Mouse (Mus musculus) brain, embryonic 18.5 days (tissue): Measurements from ENCODE around the gene Cracr2b.

Source experiments
- DNase-seq: peaks from one replicate; pipeline ENCODE4 v3.0.0-alpha.2; 2012; ENCODE audit warnings: low read depth, low spot score

Gene Cracr2b

DNA sequence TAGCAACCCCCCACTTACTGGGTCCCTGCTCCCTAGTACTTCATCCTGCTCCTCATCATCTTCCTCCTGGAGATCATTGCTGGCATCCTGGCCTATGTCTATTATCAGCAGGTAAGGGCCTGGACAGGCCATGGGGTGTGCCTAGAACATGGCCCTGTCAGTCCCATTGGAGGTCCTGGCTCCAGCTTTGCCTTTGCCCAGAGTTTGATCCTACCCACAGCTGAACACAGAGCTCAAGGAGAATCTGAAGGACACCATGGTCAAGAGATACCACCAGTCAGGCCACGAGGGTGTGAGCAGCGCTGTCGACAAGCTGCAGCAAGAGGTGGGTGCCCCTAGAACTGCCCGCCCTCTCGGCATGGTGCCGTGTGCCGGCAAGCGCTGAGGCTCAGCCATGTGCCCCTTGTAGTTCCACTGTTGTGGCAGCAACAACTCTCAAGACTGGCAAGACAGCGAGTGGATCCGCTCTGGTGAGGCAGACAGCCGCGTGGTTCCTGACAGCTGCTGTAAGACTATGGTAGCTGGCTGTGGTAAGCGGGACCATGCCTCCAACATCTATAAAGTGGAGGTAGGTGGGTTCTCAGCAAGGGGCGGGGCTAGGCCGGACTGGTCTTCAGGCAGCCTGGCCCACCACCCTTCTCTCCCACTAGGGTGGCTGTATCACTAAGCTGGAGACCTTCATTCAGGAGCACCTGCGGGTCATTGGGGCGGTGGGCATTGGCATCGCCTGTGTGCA is 9.2 kb downstream of the Cracr2b start:
- DNase-seq: no peak

DNA sequence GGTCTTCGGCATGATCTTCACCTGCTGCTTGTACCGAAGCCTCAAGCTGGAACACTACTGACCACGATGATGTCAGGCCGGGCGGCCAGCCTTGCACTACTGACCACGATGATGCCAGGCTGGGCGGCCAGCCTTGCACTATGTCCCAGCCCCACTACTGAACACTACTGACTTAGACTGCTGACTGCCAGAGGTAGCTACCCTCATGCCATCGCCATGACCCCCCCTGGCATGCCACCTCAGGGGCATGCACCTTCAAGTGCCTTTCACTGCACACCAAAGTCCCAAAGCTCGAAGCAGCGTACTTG is 9.7 kb downstream of the Cracr2b start:
- no peak for DNase-seq

DNA sequence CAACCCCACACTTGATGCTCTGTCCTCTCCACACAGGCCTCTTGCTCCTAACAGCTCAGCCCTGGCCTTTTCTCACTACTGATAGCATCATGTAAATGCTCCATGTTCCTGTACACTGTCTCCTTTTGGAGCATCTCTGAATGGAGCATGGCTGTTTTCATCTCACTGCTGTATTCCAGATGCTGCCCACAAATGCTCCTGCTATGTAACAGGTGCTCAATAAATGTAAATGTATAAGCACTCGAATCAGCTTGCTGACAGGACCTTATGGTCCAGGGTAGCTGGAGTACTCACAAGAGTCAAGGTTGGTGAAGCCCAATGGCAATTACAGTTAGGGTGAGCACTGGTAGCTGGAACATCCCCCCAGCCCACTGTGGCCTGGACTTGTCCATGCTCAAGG is 10.3 kb downstream of the Cracr2b start:
- no peak for DNase-seq

DNA sequence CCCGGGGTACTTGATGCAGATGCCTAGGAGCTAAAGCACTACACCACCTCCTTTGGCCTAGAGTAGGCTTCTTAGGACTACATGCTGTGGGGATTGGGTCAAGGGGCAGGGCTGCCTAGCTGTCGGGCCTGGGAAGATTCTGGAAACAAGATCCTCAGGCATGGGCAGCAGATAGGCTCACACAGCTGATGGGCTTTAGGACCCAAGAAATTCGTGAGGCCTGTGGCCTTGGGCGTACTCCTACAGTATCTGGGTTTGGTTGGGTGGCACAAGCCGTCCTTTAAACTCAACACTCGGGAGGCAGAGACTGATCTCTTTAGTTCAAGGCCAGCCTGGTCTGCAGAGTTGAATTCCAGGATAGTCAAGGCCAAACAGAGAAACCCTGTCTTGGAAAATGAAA is 11.3 kb downstream of the Cracr2b start:
- no peak for DNase-seq

DNA sequence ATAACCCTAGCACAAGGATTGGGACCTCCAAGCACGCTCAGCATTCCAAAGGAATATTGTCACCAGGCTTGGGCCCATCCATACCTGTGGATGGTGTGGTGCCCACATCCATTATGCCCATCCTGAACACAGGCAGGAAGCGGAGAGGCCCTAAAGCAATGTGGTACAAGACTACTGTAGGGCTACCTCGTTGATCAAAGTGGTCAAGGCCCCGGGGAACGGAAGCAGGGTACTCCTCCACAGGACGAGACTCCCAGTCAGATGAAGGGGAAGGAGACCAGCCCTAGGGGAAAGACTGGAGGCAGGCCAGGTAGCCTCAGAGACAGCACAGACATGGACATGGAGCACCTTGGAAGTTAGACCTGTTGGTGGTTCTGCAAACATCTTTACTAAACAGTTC is 11.9 kb downstream of the Cracr2b start:
- no peak for DNase-seq

DNA sequence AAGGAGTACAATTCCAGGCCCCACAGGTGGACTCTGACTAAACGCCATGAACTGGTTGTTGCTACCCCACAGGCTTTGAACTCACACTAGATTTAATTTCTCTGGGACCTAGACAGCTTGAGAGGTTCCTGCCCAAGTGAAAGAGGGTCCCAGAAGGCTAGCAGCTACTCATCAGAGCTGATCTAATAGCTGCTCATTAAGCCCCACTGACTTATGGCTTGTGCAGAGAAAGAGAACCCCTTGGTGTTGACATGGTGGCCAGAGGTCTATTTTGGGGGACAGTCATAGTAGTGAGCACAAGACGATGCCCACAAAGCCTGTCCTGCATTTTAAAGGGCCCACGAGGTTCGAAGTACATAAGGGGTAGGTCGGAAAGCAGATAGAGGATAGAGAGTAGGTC is 13.3 kb downstream of the Cracr2b start:
- no peak for DNase-seq

DNA sequence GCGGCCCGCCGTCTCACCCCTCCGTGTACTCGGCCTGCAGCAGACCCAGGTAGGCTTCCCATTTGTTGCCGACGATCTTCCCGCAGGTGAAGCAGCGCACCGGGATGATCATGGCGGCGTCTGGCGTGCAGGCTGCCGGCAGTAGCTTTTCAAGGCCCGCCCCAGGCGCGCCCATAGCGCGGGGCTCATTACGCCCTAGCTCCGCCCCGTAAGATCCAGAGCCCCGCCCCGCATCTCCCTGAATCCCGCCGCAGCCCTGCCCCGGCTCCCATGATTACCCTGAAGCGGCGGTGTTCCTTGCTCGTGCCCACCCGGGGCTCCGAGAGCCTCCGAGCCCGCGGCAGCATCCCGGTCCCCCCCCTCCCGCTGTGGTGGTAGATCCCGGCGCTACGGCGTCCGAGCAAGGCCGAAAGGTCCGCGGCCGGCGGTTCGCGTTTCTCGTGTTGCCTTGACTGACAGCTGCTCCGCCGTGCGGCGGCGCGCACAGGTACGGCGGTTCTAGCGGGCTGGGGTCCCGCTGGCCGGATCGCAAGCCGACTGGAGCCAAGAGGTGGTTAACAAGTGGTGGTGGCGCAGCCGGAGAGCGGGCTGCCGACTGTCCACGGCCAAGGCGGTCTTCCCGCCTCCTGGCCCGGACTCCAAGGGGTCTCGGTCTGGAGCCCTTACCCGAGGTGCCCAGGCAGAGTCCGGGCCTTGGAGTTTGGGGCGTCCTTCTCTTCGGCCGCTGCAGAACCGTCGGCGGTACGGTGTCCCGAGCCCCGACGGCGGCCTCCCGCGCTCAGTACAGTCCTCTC is 14.3 kb downstream of the Cracr2b start, which contains the start of the genes Polr2l and Tspan4:
TSS of gene Polr2l (minus strand) at position 122 of the 794 bp plus-strand sequence.
TSS of gene Tspan4 (plus strand) at position 230 of the 794 bp plus-strand sequence.
- peak; percentile 71 for DNase-seq

DNA sequence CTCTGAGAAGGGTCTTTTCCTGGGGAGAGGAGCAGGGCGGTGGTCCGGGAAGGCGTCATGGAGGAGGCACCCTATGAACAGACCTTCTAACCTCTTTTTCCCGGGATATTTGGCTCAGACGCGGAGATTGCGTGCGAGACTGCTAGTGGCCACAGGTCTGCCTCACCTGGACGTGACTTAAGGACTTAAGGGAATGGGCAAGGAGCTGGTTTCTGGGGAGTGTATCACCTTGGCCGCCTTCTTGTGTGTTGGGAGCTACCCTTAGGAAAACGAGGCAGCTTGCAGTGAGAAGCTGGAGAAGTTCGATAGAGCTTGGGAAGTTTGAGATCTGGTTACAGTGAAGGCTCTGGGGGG is 14.9 kb downstream of the Cracr2b start:
- no peak for DNase-seq

DNA sequence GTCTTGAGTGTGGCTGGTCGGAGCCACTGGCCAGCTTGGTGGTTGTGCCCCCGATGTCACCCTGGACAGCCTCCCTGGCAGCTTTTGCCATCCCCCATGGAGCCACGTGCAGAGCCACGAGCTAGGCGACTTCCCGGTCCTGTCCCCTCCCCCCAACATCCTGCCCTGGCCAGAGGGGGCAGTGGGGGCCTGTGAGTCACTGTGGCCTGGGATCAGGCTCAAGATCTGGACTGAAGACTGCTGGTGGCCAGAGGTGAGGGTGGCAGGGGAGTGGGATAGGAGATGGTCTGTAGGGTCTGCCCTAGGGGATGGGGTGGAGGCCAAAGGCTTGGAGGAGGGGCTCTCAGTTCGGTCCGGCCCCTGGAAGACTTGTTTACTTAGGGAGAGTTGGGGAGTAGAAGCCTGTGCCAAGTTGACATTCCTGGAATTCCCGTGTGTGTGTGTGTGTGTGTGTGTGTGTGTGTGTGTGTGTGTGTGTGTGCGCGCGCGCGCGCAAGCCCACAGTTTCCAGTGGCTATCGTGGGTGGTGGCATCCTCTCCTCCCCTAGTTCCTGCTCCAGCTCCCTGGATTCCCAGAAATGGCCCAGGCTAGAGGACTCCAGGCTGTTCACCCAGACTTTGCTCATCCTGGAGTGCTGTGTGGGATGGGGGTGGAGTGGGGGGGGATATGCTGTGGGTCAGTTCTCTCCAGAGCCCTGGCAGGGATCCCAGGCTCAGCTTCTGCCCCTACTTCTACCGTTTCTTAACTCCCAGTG is 15.5 kb downstream of the Cracr2b start:
- no peak for DNase-seq

DNA sequence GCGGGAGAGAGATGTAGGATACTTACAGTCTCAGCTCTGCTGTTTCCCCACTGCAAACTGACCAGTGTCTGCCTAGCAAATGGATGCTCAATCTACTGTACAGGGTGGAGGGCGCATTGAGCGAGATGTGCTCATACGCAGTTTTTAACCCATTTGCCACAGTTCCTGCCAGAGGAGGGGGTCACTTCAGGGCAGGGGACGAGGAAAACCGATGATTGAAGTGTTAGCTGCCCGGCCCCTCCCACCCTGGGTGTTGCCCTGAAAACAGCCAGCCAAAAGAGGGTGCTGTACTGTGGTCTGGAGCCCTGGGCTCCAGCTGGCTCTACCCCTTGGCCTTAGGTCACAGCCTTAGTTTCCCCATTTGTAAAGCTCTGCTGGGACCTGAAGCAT is 16.1 kb downstream of the Cracr2b start:
- no peak for DNase-seq

DNA sequence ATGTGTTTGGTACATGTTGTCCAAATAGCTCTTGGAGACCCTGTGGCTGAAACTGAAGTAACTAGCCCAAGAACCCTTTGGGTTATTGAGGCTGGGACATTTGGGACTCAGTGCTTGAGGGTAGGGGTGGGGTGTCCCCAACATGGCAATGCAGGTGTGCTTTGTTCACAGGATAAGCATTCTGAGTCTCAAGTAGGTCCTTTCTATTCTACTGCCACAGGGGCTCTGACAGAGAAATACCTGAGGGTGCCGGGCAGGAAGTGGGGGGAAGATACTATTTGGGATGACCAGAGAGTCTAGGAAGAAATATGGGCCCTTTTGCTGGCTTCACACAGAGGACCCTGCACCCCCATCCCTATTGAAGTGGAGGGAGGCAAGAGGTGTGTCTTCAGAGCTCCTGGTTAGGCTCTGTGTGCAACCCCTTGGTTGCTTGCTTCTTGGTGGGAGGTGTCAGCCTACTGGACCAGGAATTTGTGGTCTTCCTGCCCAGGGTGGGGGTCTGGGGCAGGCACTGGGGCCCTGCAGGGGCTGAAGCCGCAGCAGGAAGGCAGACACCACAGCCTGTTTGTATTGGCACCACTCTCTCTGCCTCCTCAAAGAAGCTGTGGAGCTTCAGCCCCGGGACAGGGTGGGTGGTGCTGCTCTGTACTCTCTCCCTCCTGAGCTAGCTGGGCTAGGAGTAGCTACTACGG is 16.8 kb downstream of the Cracr2b start:
- no peak for DNase-seq

DNA sequence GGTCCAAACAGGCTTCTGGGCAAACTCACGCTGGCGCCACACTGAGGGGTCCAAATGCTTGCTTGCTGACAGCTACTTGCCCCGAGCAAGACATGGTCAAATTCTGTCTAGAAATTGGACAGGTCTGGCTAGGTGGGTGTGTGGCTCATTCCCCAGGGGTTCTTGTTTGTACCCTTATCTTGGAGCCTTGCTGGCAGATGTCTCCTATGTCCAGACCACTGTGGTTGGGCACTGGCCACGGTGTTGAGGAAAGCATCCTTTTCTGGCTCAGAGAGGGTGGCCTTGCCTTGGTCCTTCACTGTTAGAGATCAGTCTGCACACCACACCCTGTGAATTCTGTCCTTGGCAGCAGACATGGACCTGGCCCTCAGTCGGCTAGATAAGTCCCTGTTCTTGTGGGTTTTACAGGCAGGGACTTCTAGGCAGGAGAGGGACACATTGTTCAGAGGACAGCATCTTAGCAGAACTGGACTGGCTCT is 17.4 kb downstream of the Cracr2b start:
- DNase-seq: no peak

DNA sequence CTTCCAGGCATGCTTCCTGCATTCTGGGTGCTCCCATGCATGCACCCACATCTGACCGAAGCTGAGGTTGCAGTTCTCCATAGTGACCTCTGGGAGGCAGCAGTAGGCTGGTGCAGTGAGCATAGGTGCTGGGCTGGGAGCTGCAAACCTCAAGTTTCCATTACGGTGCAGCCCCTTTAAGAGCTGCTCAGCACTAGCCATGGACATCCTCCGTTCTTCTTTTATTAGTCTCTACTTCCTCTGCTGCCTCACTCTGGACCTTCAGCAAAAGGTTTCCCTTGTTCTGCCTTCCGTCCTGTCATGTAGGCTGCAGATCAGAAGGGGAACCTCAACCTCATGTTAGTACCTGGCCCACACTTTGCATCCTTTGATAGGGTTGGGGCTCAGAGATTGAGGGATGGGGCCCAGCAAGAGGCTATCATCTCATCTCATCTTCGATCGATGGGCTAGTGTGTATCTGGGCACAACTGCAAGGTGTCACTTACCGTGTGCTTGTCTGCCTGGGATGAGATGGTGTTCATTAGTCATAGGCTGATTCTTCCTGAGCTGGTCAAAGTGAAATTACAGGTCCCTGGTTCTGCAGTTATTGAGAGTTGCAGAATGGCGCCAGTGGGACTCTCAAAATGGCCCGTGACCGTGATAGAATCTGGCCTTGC is 20.1 kb downstream of the Cracr2b start:
- no peak for DNase-seq

DNA sequence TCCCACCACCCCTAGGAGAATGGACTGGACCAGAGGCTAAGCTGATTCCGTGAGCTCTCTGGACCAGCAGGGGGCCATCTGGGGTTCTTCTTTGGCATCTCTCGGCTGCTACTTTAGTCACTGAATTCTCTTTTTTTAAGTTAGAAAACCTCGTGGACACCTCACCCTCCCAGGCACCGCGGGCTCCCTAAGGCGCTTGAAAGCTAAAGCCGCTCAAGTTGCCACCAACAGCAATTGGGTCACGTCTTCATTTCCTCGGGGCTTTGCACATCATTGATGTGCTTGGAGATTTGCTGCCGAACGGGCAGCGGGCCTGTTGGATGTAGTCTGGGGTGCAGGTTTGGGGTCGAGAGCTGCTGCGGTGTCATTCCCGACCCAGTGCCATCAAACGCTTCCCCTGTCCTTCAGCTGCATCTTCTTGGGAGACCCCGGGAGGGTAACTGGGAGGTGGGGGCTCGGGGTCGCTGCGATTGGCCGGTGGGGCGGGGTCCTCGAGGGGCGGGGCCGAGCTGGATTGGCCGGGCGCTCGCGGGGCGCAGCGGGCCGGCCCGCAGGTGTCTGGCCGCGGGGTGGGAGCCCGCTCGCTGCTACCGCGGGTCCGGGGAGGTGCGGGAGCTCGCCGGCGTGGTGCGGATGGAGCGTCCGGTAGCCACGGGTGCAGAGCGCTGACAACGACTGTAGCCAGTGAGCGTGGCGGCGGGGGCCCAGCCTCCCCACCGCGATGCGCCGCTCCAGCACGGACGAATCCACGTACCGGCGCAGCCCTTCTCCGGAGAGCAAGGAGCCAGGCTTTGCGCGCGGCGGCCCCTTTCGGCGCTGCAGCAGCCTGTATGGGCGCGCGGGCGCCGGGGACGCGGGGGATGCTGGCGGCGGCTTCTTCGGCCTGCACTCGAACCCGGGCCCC is 20.9 kb downstream of the Cracr2b start:
- no peak for DNase-seq

DNA sequence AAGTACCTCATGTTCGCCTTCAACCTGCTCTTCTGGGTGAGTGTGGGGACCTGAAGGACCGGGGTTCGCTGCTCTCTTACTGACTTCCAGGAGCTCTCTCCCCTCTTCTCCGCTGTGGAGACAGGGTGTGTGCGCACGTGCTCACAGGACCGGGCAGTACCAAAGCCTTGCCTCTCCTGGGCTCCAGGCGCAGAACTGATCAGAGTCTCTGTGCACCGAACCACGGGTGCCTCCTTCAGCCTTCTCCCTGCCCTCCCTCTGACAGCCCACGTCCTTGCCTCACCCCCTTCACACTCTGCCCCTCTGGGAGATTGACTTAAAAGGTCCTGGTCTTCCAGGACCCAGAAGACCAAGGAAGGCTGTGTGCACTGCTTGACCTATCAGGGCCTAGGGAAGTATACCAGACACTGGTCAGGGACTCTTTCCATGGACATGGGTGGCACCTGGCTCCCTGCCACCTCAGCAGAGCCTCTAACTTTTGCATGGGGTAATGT is 21.7 kb downstream of the Cracr2b start:
- no peak for DNase-seq

DNA sequence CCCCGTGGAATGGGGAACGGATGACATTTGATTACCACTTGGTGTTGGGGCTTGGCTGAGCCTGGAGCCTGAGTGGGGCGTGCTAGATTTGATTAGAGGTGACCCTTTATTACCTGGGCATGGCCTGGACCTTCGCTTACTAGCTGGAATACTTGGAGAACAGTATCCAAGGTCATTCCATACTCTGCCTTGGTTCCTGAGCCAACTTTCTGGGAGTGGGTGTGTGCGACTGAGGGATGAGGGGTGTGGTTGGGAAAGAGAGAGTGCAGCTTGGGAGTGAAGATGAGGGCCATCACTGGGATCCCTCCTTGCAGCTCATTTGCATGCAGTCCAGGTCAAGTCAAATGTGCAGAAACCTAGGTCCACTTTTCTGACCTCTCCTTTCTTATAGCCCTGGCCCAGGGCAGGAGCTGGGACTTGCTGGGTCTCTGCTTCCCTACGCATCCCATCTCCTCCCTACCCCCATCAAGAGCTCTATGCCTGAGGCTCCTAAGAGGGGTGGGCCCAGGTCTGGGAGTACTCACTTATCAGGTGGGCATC is 22.3 kb downstream of the Cracr2b start:
- DNase-seq: no peak

DNA sequence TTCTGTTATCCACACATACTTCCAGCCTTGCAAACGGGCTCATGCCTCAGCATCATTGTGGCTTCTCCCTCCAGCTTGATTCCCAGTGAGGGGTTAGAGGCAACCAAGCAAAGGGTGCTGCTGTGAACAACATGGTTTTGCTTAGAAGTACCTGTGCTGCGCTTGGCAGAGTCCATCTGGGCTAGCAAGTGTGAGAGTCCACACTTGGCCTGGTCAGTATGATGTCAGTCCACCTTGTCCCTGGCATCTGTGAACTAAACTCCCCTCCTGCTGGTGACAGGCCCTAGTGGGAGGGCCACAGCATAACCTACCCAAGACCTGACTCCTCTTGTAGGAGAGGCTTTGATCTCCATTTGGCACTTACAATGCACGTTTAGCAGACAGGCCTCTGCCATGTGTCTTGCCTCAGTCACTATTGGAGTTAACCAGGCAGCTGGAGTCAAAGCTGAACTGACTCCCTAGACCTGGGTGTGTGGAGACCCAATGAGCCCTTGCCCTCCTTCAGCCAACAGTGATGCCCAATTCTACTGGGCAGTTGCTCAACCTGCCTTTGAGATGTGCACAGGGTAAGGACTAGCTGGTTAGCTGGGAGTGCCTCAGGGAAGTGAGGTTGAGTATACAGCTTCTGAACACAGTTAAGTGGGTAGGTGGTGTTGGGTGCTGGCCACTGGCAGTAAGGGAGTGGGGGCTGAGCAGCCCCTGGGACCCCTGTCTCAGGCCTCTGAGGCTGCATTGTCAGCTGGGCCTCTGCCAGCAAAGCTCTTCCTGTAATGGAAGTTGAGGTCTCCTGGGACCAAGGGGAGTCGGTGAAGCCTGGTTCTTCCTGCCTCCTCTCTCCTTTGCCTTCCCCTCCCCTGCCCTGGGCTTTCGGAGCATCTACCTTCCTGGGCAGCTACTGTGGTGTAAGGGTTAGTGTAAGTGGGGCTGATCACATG is 23.6 kb downstream of the Cracr2b start:
- DNase-seq: no peak

DNA sequence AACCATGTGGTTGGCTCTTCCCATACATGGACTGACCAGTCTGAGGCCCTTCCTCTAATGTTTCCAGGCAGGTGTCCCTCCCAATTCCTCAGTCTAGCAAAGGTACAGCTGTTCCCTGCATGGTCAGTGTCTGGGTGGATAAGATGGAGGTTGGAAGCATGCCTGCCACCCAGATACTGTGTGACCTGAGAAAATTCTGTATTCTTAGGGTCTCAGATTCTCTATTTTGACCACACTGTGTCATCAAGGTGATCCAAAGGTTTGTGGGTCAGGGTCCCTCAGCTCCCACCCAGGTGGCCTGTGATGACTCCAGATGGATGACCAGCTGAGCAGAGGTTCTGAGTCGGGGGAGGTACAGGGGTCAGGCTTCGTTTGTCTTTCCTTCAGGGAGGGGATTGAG is 24.3 kb downstream of the Cracr2b start:
- DNase-seq: no peak

DNA sequence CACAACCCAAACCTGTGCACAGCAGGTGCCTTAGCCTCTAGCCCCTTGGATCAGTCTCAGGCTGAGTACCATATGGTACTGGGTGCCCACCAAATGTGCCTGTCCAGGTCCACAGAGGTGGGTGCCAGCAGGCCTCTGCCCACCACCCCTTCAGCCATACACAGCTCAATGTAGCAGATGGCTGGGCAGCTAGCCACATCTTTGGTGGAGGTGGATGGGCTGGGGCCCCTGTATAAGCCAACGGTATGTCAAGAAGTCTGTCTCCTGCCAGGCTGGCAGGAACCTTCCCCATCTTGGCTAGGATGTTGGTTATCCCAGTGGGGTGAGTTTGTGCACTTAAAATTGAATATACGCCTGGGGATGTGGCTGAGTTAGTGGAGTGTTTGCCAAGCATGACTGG is 24.7 kb downstream of the Cracr2b start:
- no peak for DNase-seq
